Mouse (Mus musculus): Measurements from ENCODE around the gene Rnf150. TPM values are rescaled to one million over a fixed set of nuclear protein-coding genes. Genes with fewer than 3 reads are reported as not detected.

The Rnf150 gene
- polyA plus RNA-seq, 1 experiment from 2014 or later, result 1.4 TPM

- no peak for ATAC-seq (ENCODE audit: insufficient read depth)
Measured at GRCm38 (mm10) chr8:83066846-83067245, 203.7 kb downstream of the Rnf150 start.

GRCm38 (mm10) chr8:83067906-83068305, 204.8 kb downstream of the Rnf150 start:
- H3K4me2 ChIP-seq, result no peak overlapping the region
- H3K27ac ChIP-seq (ENCODE audit: low read depth), result no peak overlapping the region
- H3K4me3 ChIP-seq (ENCODE audit: low read depth, low read length), result no peak overlapping the region
- no peaks in the 10 kb centered on the region for H3K27me3 ChIP-seq (ENCODE audit: insufficient read depth, low read length)
- WGBS, result 77% methylated on average over 7 of the region's 7 CpGs
- H3K9ac ChIP-seq, result no peak overlapping the region
- H3K36me3 ChIP-seq (ENCODE audit: insufficient read depth), result no peaks in the 10 kb centered on the region
- DNase-seq (no peak), ATAC-seq (ENCODE audit: insufficient read depth) (no peak)
- TF ChIP-seq CTCF (IDR thresholded peaks at IDR 0.05; ENCODE audit: low read depth), result no peak
- no peaks in the 10 kb centered on the region for H3K4me1 ChIP-seq (ENCODE audit: insufficient read depth)
- no peaks in the 10 kb centered on the region for H3K9me3 ChIP-seq (ENCODE audit: low read depth, low read length)

More at GRCm38 (mm10) chr8:83066846-83067245, 203.7 kb downstream of the Rnf150 start:
- TF ChIP-seq CTCF (IDR thresholded peaks at IDR 0.05; ENCODE audit: low read depth), result no peak
- Histone ChIP-seq H3K9me3 (ENCODE audit: low read depth, low read length) (no peaks in the 10 kb centered on the region), H3K27ac (ENCODE audit: low read depth) (no peak overlapping the region), H3K4me3 (ENCODE audit: low read depth, low read length) (no peak overlapping the region), H3K4me2 (no peak overlapping the region), H3K4me1 (ENCODE audit: insufficient read depth) (no peaks in the 10 kb centered on the region), H3K36me3 (ENCODE audit: insufficient read depth) (no peaks in the 10 kb centered on the region), H3K27me3 (ENCODE audit: insufficient read depth, low read length) (no peaks in the 10 kb centered on the region), H3K9ac (no peak overlapping the region)
- 60% methylated on average over 3 of the region's 3 CpGs for WGBS
- no peak for DNase-seq

GRCm38 (mm10) chr8:83074248-83074647, 211.1 kb downstream of the Rnf150 start:
- Histone ChIP-seq H3K36me3 (ENCODE audit: insufficient read depth) (no peaks in the 10 kb centered on the region), H3K9me3 (ENCODE audit: low read depth, low read length) (no peaks in the 10 kb centered on the region), H3K4me1 (ENCODE audit: insufficient read depth) (no peaks in the 10 kb centered on the region), H3K4me2 (no peak overlapping the region), H3K27me3 (ENCODE audit: insufficient read depth, low read length) (no peaks in the 10 kb centered on the region), H3K27ac (ENCODE audit: low read depth) (no peak overlapping the region), H3K4me3 (ENCODE audit: low read depth, low read length) (no peak overlapping the region), H3K9ac (no peak overlapping the region)
- 85% methylated on average over 3 of the region's 3 CpGs for WGBS
- DNase-seq (no peak), ATAC-seq (ENCODE audit: insufficient read depth) (no peak)
- TF ChIP-seq CTCF (IDR thresholded peaks at IDR 0.05; ENCODE audit: low read depth), result no peak

DNA sequence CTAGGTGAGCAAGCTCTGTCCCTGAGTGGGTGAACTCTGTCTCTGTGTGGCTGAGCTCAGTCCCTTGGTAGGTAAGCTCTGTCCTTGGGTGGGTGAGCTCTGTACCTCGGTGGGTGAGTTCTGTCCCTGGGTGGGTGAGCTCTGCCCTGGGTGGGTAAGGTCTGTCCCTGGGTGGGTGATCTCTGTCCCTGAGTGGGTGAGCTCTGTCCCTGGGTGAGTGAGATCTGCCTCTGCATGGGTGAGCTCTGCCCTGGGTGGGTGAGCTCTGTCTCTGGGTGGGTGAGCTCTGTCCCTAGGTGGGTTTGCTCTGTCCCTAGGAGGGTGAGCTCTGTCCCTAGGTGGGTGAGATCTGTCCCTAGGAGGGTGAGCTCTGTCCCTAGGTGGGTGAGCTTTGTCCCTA, 213.5 kb downstream of the Rnf150 start:
- DNase-seq (no peak), ATAC-seq (ENCODE audit: insufficient read depth) (no peak)
- H3K4me3 ChIP-seq (ENCODE audit: low read depth, low read length), result no peak overlapping the region
- no peaks in the 10 kb centered on the region for H3K9me3 ChIP-seq (ENCODE audit: low read depth, low read length)
- H3K9ac ChIP-seq, result no peak overlapping the region
- TF ChIP-seq CTCF (IDR thresholded peaks at IDR 0.05; ENCODE audit: low read depth), result no peak
- no peaks in the 10 kb centered on the region for H3K27me3 ChIP-seq (ENCODE audit: insufficient read depth, low read length)
- no peak overlapping the region for H3K27ac ChIP-seq (ENCODE audit: low read depth)
- 83% methylated on average over 1 of the region's 1 CpGs for WGBS
- H3K36me3 ChIP-seq (ENCODE audit: insufficient read depth), result no peaks in the 10 kb centered on the region
- H3K4me1 ChIP-seq (ENCODE audit: insufficient read depth), result no peaks in the 10 kb centered on the region
- no peak overlapping the region for H3K4me2 ChIP-seq

GRCm38 (mm10) chr8:83077329-83077728, 214.2 kb downstream of the Rnf150 start:
- DNase-seq (no peak), ATAC-seq (ENCODE audit: insufficient read depth) (no peak)
- Histone ChIP-seq H3K4me2 (no peak overlapping the region), H3K9ac (no peak overlapping the region), H3K36me3 (ENCODE audit: insufficient read depth) (no peaks in the 10 kb centered on the region), H3K27ac (ENCODE audit: low read depth) (no peak overlapping the region), H3K9me3 (ENCODE audit: low read depth, low read length) (no peaks in the 10 kb centered on the region), H3K4me3 (ENCODE audit: low read depth, low read length) (no peak overlapping the region), H3K4me1 (ENCODE audit: insufficient read depth) (no peaks in the 10 kb centered on the region), H3K27me3 (ENCODE audit: insufficient read depth, low read length) (no peaks in the 10 kb centered on the region)
- WGBS, result 47% methylated on average over 2 of the region's 2 CpGs
- no peak for TF ChIP-seq CTCF (IDR thresholded peaks at IDR 0.05; ENCODE audit: low read depth)

DNA sequence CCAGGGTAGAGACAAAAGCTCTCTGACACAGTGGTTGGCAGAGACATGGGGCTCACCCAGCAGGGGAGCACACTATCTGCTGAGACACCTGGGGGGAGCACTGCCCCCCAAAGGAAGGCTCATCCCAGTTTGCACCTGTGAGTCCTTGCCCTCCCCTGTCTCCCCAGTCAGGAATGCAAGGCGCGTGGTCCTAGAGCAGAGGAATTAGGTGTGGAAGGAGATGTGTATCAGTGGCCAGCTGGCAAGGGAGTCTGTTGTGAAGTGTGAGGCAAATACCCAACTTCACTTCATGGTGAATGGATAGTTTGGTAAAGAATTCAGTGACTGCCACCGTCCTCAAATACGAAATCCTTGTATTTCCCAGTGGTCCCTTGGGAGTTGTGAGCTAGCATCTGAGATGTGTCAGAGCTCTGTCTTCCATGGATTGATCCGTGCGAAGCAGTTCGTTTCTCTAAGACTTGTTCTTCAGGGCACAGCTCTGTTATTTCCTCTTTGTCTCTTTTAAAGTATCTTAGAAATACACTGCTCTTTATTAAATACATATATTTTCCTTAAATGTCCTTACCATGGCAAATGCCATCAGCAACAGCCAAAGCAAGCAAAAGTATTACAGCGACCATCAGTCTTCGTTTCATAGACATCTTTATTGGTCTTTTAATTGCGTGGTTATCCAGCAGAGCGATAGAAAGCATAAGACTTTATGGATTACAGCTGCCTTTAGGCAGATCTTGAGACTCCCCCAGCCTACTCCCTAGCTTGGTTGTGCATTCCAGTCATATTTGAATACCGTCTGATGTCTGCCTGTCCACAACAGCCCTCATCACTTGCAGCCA, 215.8 kb downstream of the Rnf150 start:
- Histone ChIP-seq H3K27ac (ENCODE audit: low read depth) (no peak overlapping the region), H3K27me3 (ENCODE audit: insufficient read depth, low read length) (no peaks in the 10 kb centered on the region), H3K9ac (no peak overlapping the region), H3K4me3 (ENCODE audit: low read depth, low read length) (no peak overlapping the region), H3K36me3 (ENCODE audit: insufficient read depth) (no peaks in the 10 kb centered on the region), H3K9me3 (ENCODE audit: low read depth, low read length) (no peaks in the 10 kb centered on the region), H3K4me1 (ENCODE audit: insufficient read depth) (no peaks in the 10 kb centered on the region), H3K4me2 (no peak overlapping the region)
- TF ChIP-seq CTCF (IDR thresholded peaks at IDR 0.05; ENCODE audit: low read depth), result no peak
- DNase-seq, result no peak
- no peak for ATAC-seq (ENCODE audit: insufficient read depth)
- WGBS, result 56% methylated on average over 12 of the region's 12 CpGs

DNA sequence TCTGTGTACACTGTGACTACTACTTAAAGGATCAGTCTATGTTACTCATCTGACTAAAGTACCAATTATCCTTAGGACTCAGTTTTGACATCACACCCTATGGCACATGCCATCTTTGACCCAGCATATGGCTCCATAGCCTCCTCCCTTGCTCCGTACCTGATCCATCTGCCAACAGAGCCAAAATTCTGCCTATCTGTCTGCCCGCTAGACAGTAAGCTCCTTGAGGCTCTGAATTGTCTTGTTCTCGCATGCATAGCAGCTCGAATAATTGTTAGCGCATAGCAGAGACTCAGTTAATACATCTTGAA, 216.3 kb downstream of the Rnf150 start:
- no peak for DNase-seq
- Histone ChIP-seq H3K9ac (no peak overlapping the region), H3K4me3 (ENCODE audit: low read depth, low read length) (no peak overlapping the region), H3K4me2 (no peak overlapping the region), H3K36me3 (ENCODE audit: insufficient read depth) (no peaks in the 10 kb centered on the region), H3K27ac (ENCODE audit: low read depth) (no peak overlapping the region), H3K9me3 (ENCODE audit: low read depth, low read length) (no peaks in the 10 kb centered on the region), H3K27me3 (ENCODE audit: insufficient read depth, low read length) (no peaks in the 10 kb centered on the region), H3K4me1 (ENCODE audit: insufficient read depth) (no peaks in the 10 kb centered on the region)
- ATAC-seq (ENCODE audit: insufficient read depth), result no peak
- 90% methylated on average over 5 of the region's 5 CpGs for WGBS
- TF ChIP-seq CTCF (IDR thresholded peaks at IDR 0.05; ENCODE audit: low read depth), result no peak
